Mouse (Mus musculus) heart, postnatal 36 days (tissue): ENCODE results near the gene Nudt5. TPM values are rescaled to one million over a fixed set of nuclear protein-coding genes. Genes with fewer than 3 reads are reported as not detected.
A peak's percentile ranks its signal among the peaks of the same experiment; 100 is the strongest.
"Not testable (repeated sequence)": the region's sequence is repeated elsewhere in the genome, so short reads cannot be mapped to it uniquely, and the experiment has no call there.

Experiments
- DNase-seq, 2 experiments: peaks; one replicate each; pipeline ENCODE4 v3.0.0; 2021 to 2022
- intact Hi-C: fragments of 180-260 bp; cut with DNase I; formaldehyde crosslinking; loops from one replicate; pipeline ENCODE4 v1.15.1; 2025
- total RNA-seq, 2 experiments: library from RNA; stranded (reverse); gene quantifications; 2 replicates each; pipeline ENCODE4 v1.2.3; 2021

Nudt5 gene
- total RNA-seq: 10 to 100 TPM; 12.4 to 12.7 TPM

GRCm38 (mm10) chr2:5844873-5845631, at the start of gene Nudt5, which contains the start of gene Cdc123:
Gene Nudt5 (plus strand): TSS chr2:5845019.
Gene Cdc123 (minus strand): TSS chr2:5845164.
- intact Hi-C loops: loop anchor here (2.0 to 5.0 kb wide), 2 partner anchors 50 to 107 kb away; partner anchors contain the start of genes Sec61a2 and Upf2
- peak; percentile 83 to 88 for DNase-seq

- no peak for DNase-seq
- intact Hi-C loops: no loop called here
These were observed 46.8 kb upstream of the Nudt5 start for GRCm38 (mm10) chr2:5797816-5798672.

GRCm38 (mm10) chr2:5801182-5801640, 43.6 kb upstream of the Nudt5 start:
- intact Hi-C loops: loop anchor here (10.0 kb wide), 1 partner anchor 716 kb away; no protein-coding TSS in a partner anchor
- no peak for DNase-seq

GRCm38 (mm10) chr2:5801927-5802590, 42.8 kb upstream of the Nudt5 start:
- intact Hi-C loops: loop anchor here (10.0 kb wide), 1 partner anchor 717 kb away; no protein-coding TSS in a partner anchor
- no peak for DNase-seq

GRCm38 (mm10) chr2:5804440-5805045, 40.3 kb upstream of the Nudt5 start:
- DNase-seq: no peak
- intact Hi-C loops: loop anchor here (10.0 kb wide), 1 partner anchor 720 kb away; no protein-coding TSS in a partner anchor

GRCm38 (mm10) chr2:5805228-5805627, 39.6 kb upstream of the Nudt5 start:
- intact Hi-C loops: loop anchor here (10.0 kb wide), 1 partner anchor 720 kb away; no protein-coding TSS in a partner anchor
- DNase-seq: no peak

GRCm38 (mm10) chr2:5806201-5806600, 38.6 kb upstream of the Nudt5 start:
- DNase-seq: not testable (repeated sequence)
- intact Hi-C loops: loop anchor here (10.0 kb wide), 1 partner anchor 721 kb away; no protein-coding TSS in a partner anchor

- DNase-seq: no peak
- intact Hi-C loops: no loop called here
These were observed 34.6 kb upstream of the Nudt5 start for GRCm38 (mm10) chr2:5810036-5810718.

GRCm38 (mm10) chr2:5811235-5811782, 33.5 kb upstream of the Nudt5 start:
- no peak for DNase-seq
- intact Hi-C loops: no loop called here

GRCm38 (mm10) chr2:5821264-5821663, 23.6 kb upstream of the Nudt5 start:
- intact Hi-C loops: no loop called here
- no peak for DNase-seq

- intact Hi-C loops: no loop called here
These were observed 22.4 kb upstream of the Nudt5 start for GRCm38 (mm10) chr2:5822449-5822848.

GRCm38 (mm10) chr2:5824213-5824612, 20.6 kb upstream of the Nudt5 start:
- intact Hi-C loops: no loop called here
- no peak for DNase-seq

More at GRCm38 (mm10) chr2:5822449-5822848, 22.4 kb upstream of the Nudt5 start:
- no peak for DNase-seq

- intact Hi-C loops: no loop called here
- no peak for DNase-seq
These were observed 20.1 kb upstream of the Nudt5 start for GRCm38 (mm10) chr2:5824685-5825084.

GRCm38 (mm10) chr2:5825265-5825913, 19.4 kb upstream of the Nudt5 start:
- no peak for DNase-seq
- intact Hi-C loops: no loop called here

- DNase-seq: no peak
- intact Hi-C loops: no loop called here
These were observed 4.0 kb upstream of the Nudt5 start for GRCm38 (mm10) chr2:5840815-5841214.

- intact Hi-C loops: loop anchor here (2.0 kb wide), 1 partner anchor 50 kb away; the partner anchor contains the start of gene Sec61a2
These were observed 492 bp upstream of the Nudt5 start for GRCm38 (mm10) chr2:5844181-5844872.

GRCm38 (mm10) chr2:5845826-5846225, 1.0 kb downstream of the Nudt5 start:
- intact Hi-C loops: loop anchor here (2.0 to 5.0 kb wide), 2 partner anchors 49 to 106 kb away; partner anchors contain the start of genes Sec61a2 and Upf2

More at GRCm38 (mm10) chr2:5844181-5844872, 492 bp upstream of the Nudt5 start:
- no peak for DNase-seq

GRCm38 (mm10) chr2:5851116-5851515, 6.3 kb downstream of the Nudt5 start:
- intact Hi-C loops: no loop called here

More at GRCm38 (mm10) chr2:5845826-5846225, 1.0 kb downstream of the Nudt5 start:
- DNase-seq: no peak

More at GRCm38 (mm10) chr2:5851116-5851515, 6.3 kb downstream of the Nudt5 start:
- no peak for DNase-seq
